Mouse (Mus musculus): ENCODE data around the gene Pth2. TPM values are rescaled to one million over a fixed set of nuclear protein-coding genes. Genes with fewer than 3 reads are reported as not detected.

The Pth2 gene
- 1.3 and 2.4 TPM in 2 replicates for polyA plus RNA-seq (2016; fragmentation: Nextera tagmentation; extraction: Ambion mirVana)

- Histone ChIP-seq H3K27ac (replicated peaks) (no peak within 1 kb of the TSS), H3K9me3 (no peaks in the 10 kb centered on the region), H3K36me3 (no peaks in the 10 kb centered on the region), H3K4me2 (replicated peaks) (peak within 1 kb of the TSS; percentile 48), H3K27me3 (peaks cover 100% of the 10 kb centered on the region), H3K4me3 (peak within 1 kb of the TSS; percentile 25), H3K4me1 (peaks cover 22% of the 10 kb centered on the region), H3K9ac (replicated peaks) (no peak within 1 kb of the TSS)
- no peak for ATAC-seq (ENCODE audit: low FRiP score, low read depth)
- WGBS: 23% methylated on average over 19 of the region's 20 CpGs
Observed at GRCm38 (mm10) chr7:45180896-45181477, at the start of gene Pth2. Pth2 (plus strand) TSS chr7:45180995.

GRCm38 (mm10) chr7:45131850-45132249 is 48.9 kb upstream of the Pth2 start:
- Histone ChIP-seq H3K36me3 (peaks cover 6% of the 10 kb centered on the region), H3K27ac (replicated peaks) (no peak overlapping the region), H3K9me3 (0 out of 2 replicates have a peak, but pooled peaks cover 2% of the 10 kb centered on the region), H3K27me3 (peaks cover 25% of the 10 kb centered on the region), H3K9ac (replicated peaks) (no peak overlapping the region), H3K4me2 (replicated peaks) (no peak overlapping the region), H3K4me3 (no peak overlapping the region), H3K4me1 (peaks cover 27% of the 10 kb centered on the region)
- ATAC-seq (ENCODE audit: low FRiP score, low read depth): no peak
- 74% methylated on average over 11 of the region's 11 CpGs for WGBS

- H3K4me3 ChIP-seq: no peak overlapping the region
- H3K9ac ChIP-seq (replicated peaks): no peak overlapping the region
- H3K4me1 ChIP-seq: peaks cover 18% of the 10 kb centered on the region
- H3K36me3 ChIP-seq: no peaks in the 10 kb centered on the region
- H3K27ac ChIP-seq (replicated peaks): no peak overlapping the region
- WGBS: 77% methylated on average over 8 of the region's 8 CpGs
- H3K9me3 ChIP-seq: 0 out of 2 replicates have a peak, but pooled peaks cover 2% of the 10 kb centered on the region
- no peak overlapping the region for H3K4me2 ChIP-seq (replicated peaks)
- peaks cover 34% of the 10 kb centered on the region for H3K27me3 ChIP-seq
- no peak for ATAC-seq (ENCODE audit: low FRiP score, low read depth)
Observed at GRCm38 (mm10) chr7:45133446-45134159, 47.2 kb upstream of the Pth2 start.

DNA sequence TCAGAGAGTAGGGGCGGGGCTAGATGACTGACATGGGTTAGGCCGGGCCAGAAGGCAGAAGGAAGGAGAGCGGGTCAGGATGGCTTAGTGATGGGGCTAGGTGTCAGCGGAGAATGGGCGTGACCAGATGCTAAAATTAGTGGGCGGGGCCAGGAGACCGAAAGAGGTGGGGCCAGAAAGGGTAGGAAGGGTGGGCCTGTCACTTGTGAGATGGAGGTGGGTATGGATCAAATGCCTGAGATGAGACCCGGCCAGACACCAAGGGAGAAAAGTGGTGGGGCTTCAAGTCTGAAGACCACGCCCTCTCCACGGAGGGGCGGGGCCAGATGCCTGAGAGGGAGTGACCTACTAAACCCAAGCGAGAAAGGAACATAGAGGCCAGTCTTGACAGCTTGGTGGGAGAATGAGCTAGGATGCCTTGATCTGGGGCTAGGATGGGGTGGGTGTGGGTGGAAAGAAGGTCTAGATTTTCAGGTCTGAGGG is 46.2 kb upstream of the Pth2 start:
- Histone ChIP-seq H3K27ac (replicated peaks) (no peak overlapping the region), H3K9me3 (0 out of 2 replicates have a peak, but pooled peaks cover 2% of the 10 kb centered on the region), H3K9ac (replicated peaks) (no peak overlapping the region), H3K36me3 (no peaks in the 10 kb centered on the region), H3K4me3 (no peak overlapping the region), H3K4me1 (peaks cover 15% of the 10 kb centered on the region), H3K4me2 (replicated peaks) (no peak overlapping the region), H3K27me3 (peaks cover 34% of the 10 kb centered on the region)
- WGBS: 7% methylated on average over 12 of the region's 12 CpGs
- no peak for ATAC-seq (ENCODE audit: low FRiP score, low read depth)

GRCm38 (mm10) chr7:45135370-45135769 is 45.4 kb upstream of the Pth2 start:
- WGBS: 82% methylated on average over 3 of the region's 3 CpGs
- no peak for ATAC-seq (ENCODE audit: low FRiP score, low read depth)
- Histone ChIP-seq H3K4me3 (0 out of 2 replicates have a peak overlapping the region, but pooled peaks have one; percentile 50), H3K4me1 (peaks cover 10% of the 10 kb centered on the region; the same call in 1 of the 2 replicates), H3K27me3 (peaks cover 34% of the 10 kb centered on the region), H3K36me3 (no peaks in the 10 kb centered on the region), H3K9me3 (0 out of 2 replicates have a peak, but pooled peaks cover 2% of the 10 kb centered on the region), H3K27ac (replicated peaks) (no peak overlapping the region), H3K9ac (replicated peaks) (no peak overlapping the region), H3K4me2 (replicated peaks) (peak overlapping the region; percentile 76)

GRCm38 (mm10) chr7:45135993-45136567 is 44.7 kb upstream of the Pth2 start, which contains the start of the genes Gm45713 and Flt3l:
Gm45713 (minus strand) TSS chr7:45136231.
Flt3l (minus strand) TSS chr7:45136432.
- Histone ChIP-seq H3K4me1 (peaks cover 10% of the 10 kb centered on the region; the same call in 1 of the 2 replicates), H3K27ac (replicated peaks) (no peak within 1 kb of the TSS), H3K9me3 (0 out of 2 replicates have a peak, but pooled peaks cover 2% of the 10 kb centered on the region), H3K36me3 (no peaks in the 10 kb centered on the region), H3K4me2 (replicated peaks) (peak within 1 kb of the TSS; percentile 76), H3K27me3 (peaks cover 34% of the 10 kb centered on the region), H3K4me3 (peak within 1 kb of the TSS; percentile 50), H3K9ac (replicated peaks) (peak within 1 kb of the TSS; percentile 59)
- 4% methylated on average over 29 of the region's 29 CpGs for WGBS
- peak; percentile 68 for ATAC-seq (ENCODE audit: low FRiP score, low read depth)

GRCm38 (mm10) chr7:45137171-45138006 is 43.4 kb upstream of the Pth2 start:
- Histone ChIP-seq H3K27ac (replicated peaks) (no peak overlapping the region), H3K4me1 (peaks cover 10% of the 10 kb centered on the region; the same call in 1 of the 2 replicates), H3K4me2 (replicated peaks) (no peak overlapping the region), H3K36me3 (peaks cover 13% of the 10 kb centered on the region), H3K9me3 (0 out of 2 replicates have a peak, but pooled peaks cover 2% of the 10 kb centered on the region), H3K4me3 (no peak overlapping the region), H3K27me3 (peaks cover 34% of the 10 kb centered on the region), H3K9ac (replicated peaks) (no peak overlapping the region)
- WGBS: 89% methylated on average over 12 of the region's 12 CpGs
- no peak for ATAC-seq (ENCODE audit: low FRiP score, low read depth)

- no peak overlapping the region for H3K9ac ChIP-seq (replicated peaks)
- no peak overlapping the region for H3K27ac ChIP-seq (replicated peaks)
- ATAC-seq (ENCODE audit: low FRiP score, low read depth): no peak
- no peak overlapping the region for H3K4me3 ChIP-seq
- H3K36me3 ChIP-seq: peaks cover 22% of the 10 kb centered on the region
- H3K4me2 ChIP-seq (replicated peaks): no peak overlapping the region
- H3K27me3 ChIP-seq: peaks cover 34% of the 10 kb centered on the region
- H3K9me3 ChIP-seq: no peaks in the 10 kb centered on the region
- peaks cover 10% of the 10 kb centered on the region; the same call in 1 of the 2 replicates for H3K4me1 ChIP-seq
- 85% methylated on average over 1 of the region's 1 CpGs for WGBS
Observed at GRCm38 (mm10) chr7:45138403-45138802, 42.4 kb upstream of the Pth2 start.

DNA sequence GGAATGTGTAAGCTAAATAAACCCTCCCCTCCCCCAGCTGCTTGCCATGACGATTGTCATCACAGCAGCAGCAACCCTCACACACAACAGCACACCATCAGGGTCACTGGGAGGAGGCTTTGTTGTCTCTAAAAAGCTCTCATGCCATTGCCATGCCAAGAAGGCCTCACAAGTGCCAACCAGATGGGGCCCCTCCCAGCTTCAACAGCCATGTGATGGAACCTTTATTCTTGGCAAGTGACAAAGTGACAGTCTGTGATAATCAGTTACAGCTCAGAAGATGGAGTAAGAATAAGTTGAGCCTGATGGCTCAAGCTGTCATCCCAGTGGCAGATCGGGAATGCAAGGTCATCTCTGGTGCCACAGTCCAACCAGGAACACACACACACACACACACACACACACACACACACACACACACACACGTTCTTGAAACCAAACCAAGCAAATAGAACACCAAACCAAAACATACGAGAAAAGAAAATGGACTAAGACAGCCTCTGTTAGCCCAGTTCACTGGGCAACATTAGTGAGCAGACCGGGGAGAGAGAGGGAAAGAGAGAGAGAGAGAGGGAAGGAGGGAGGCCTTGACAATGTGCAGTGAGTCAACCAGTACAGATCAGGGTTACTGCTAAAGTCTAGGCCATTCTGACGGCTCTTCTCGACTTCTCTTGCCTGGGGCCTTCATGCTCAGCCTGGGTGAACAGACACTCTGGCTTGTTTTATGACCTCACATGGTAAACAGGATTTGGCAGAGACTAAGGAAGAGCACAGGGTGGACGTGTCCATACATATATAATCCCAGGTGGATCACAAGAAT is 40.7 kb upstream of the Pth2 start:
- Histone ChIP-seq H3K4me3 (no peak overlapping the region), H3K9ac (replicated peaks) (no peak overlapping the region), H3K27ac (replicated peaks) (no peak overlapping the region), H3K9me3 (no peaks in the 10 kb centered on the region), H3K36me3 (peaks cover 39% of the 10 kb centered on the region), H3K4me2 (replicated peaks) (no peak overlapping the region), H3K4me1 (peaks cover 10% of the 10 kb centered on the region; the same call in 1 of the 2 replicates), H3K27me3 (peaks cover 20% of the 10 kb centered on the region)
- WGBS: 86% methylated on average over 8 of the region's 8 CpGs
- no peak for ATAC-seq (ENCODE audit: low FRiP score, low read depth)

- Histone ChIP-seq H3K9ac (replicated peaks) (no peak overlapping the region; the same call in 1 of the 2 replicates), H3K4me3 (no peak overlapping the region), H3K27ac (replicated peaks) (no peak overlapping the region), H3K9me3 (no peaks in the 10 kb centered on the region), H3K4me2 (replicated peaks) (no peak overlapping the region), H3K36me3 (peaks cover 48% of the 10 kb centered on the region), H3K4me1 (0 out of 2 replicates have a peak, but pooled peaks cover 2% of the 10 kb centered on the region), H3K27me3 (peaks cover 9% of the 10 kb centered on the region)
- WGBS: 85% methylated on average over 3 of the region's 3 CpGs
- ATAC-seq (ENCODE audit: low FRiP score, low read depth): no peak
Observed at GRCm38 (mm10) chr7:45141319-45141718, 39.5 kb upstream of the Pth2 start.
